Mouse (Mus musculus) G1E-ER4 (cell line): ENCODE measurements around the gene Ssx2ip. TPM values are rescaled to one million over a fixed set of nuclear protein-coding genes. Genes with fewer than 3 reads are reported as not detected.

Experiments
- GATA1 ChIP-seq: IDR thresholded peaks from one replicate; pipeline ENCODE4 v1.8.0; 2012; ENCODE audit warnings: low read length, inconsistent platforms
- polyA plus RNA-seq: library from polyadenylated mRNA; stranded (reverse); fragments of >175 nt; gene quantifications from 2 replicates; pipeline ENCODE4 v1.2.3, GENCODE M21; 2012

The Ssx2ip gene
- polyA plus RNA-seq, 1 experiment: 40.4 TPM

GRCm38 (mm10) chr3:146419534-146419933 is 15.1 kb downstream of the Ssx2ip start:
- TF ChIP-seq GATA1: no peak

GRCm38 (mm10) chr3:146419992-146420537 is 15.6 kb downstream of the Ssx2ip start:
- TF ChIP-seq GATA1: no peak

DNA sequence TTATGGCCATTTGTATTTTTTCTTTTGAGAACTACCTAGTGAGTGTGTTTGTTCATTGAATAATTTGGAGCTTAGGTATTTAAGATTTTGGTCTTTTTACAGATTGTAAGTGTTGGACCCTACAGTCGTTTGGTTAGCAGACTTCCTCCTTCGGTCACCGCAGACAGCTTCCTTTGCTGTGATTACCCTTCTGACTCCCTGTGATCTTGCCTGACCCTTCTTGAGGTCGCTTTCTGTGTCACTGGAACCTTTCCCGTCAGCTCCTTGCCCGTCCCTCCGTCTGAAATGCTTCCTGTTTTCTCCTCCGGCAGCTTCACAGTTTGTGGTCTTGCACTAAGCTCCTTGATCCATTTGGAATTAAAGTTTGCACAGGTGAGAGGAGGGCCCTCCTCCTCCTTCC is 17.3 kb downstream of the Ssx2ip start:
- no peak for TF ChIP-seq GATA1

- TF ChIP-seq GATA1: no peak
Observed at GRCm38 (mm10) chr3:146423710-146424109, 19.3 kb downstream of the Ssx2ip start.

- no peak for TF ChIP-seq GATA1
Observed at GRCm38 (mm10) chr3:146424306-146424900, 20.0 kb downstream of the Ssx2ip start.

GRCm38 (mm10) chr3:146425902-146426301 is 21.5 kb downstream of the Ssx2ip start:
- TF ChIP-seq GATA1: no peak

DNA sequence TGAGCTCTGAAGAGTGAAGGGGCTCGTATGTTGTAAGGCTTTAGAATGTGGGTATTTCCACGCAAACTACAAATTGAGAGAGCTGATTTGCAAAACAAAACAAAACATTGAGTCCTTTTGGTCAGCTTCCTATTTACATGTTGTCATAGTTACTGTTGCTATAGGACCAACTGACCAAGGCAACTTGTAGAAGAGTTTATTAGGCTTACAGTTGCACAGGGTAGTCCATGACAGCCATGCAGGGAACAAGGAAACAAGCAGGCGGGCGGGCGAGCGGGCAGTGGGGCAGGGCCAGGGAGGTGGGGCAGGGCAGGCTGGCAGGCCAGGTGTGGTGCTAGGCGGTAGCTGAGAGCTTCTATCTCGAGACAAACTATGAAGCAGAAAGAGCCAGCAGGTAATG is 22.0 kb downstream of the Ssx2ip start:
- no peak for TF ChIP-seq GATA1

DNA sequence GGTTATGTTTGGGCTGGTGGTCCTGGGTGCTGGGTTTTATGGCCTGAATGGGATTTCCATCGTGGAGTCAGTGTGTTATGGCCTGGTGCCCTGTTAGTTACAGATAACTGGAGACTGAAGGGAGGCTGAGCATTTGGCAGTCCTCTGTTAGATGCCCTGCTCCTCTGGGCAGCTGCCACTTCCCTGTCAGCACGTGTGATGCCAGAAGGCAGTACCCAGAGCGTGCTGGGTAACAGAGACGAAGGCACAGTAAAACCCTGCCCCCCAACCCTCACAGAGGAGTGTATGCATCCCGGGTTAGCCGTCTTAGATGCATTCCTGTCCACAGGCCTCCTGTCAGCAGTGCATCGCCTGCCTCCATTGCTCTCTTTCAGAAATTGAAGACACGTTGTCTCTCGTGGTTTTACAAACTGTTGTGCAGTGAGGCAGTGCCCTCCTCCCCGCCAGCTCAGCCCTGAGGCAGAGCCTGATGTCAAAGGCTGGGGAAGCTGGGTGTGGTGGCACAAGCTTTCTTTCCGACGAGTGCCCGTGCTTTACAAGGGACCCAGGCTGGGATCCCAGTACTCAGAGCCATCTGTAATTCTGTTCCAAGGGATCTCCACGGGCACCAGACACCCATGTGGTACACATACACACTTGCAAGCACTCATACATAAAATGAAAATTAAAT is 29.4 kb downstream of the Ssx2ip start:
- no peak for TF ChIP-seq GATA1

- TF ChIP-seq GATA1: no peak
Observed at GRCm38 (mm10) chr3:146434686-146435085, 30.2 kb downstream of the Ssx2ip start.

DNA sequence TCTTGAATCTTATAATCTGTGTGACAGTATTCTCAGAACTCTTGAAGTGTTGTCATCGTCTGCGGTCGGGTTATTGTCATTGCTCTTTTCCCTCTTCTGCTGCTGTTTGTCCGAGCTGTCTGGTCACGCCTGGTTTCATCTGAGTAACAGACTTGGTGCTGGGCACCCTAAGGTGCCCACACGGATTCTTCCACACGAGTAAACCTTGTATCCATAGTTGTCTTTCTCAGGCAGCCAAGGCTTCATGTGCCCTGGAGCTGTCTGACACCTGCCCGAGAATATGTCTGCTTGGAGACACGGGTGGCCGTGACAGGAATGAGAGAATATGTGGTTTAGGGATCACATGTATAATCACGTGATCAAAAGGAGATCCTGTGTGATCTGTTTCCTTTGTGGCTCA is 31.1 kb downstream of the Ssx2ip start:
- no peak for TF ChIP-seq GATA1

DNA sequence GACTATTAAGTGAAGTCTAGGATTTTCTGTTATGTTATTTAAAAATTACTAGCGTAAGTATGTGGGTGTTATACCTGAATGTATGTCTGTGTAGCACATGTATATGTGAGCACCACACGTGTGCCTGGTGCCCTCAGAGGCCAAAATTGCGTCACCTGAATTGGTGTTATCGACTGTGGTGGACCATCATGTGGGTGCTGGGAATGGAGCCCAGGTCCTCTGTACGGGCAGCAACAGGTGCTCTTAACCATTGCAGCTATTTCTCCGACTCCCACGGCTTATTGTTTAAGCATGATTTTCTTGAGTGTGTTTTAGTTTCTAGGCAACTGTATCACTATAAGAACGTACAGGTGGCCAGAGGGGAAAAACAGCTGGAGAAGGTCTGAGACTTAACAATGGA is 31.7 kb downstream of the Ssx2ip start:
- no peak for TF ChIP-seq GATA1

DNA sequence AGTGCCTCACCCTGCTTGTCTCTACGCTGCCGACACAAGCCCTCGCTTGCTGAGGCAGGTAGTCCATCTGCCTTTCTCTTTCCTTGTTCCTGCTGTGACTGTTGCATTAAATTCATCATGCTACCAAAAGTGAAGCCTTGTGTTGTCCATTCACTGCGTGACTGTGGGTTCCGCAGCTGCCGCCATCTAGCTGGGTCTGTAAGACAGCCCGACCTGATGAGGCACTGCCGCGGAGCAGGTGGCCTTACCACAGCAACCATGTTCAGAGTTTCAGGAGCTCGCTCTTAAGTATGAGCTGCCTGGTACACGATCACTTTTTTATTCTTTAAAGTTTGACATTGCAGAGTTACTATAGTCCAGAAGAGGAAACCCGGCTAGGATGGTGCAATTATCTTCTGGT is 35.6 kb downstream of the Ssx2ip start:
- no peak for TF ChIP-seq GATA1

- no peak for TF ChIP-seq GATA1
Observed at GRCm38 (mm10) chr3:146440422-146440821, 36.0 kb downstream of the Ssx2ip start.

DNA sequence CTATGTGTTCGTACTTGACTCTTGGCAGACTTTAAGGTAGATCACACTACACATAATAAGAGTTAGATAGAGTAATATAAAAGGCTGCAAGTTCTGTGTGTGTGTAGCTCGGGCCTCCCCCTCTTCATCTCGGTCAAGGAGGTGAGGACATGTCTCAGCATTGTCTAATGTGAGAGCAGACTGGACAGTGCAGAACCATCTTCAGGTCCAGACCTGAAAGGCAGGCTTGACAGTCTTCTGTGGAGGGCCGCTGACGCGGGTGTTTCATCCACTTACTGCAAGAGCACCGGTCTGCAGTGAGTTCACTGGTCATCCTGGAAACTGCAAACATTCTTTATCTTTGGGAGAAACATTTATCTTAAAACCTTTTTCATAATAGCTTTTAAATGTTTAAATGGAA is 38.0 kb downstream of the Ssx2ip start:
- TF ChIP-seq GATA1: no peak

- TF ChIP-seq GATA1: no peak
Observed at GRCm38 (mm10) chr3:146442936-146443335, 38.5 kb downstream of the Ssx2ip start.

DNA sequence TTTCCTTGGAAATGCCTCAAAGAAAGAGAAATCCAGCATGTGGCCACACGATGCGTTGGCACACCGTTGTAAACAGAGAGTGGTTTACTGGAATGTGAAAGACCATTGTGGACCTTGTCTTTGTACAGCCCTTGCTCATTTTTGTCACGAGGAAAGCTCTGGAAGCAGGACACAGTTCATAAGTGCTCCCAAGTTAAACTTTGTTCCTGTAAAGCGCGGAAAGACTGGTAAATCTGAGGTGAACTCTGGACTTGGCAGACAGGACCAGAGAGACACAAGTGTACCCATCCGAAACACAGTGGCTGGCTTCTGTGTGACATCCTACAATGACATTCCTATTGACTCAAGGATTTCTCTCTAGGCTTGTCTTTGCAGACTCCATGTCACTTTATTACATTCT is 38.9 kb downstream of the Ssx2ip start:
- TF ChIP-seq GATA1: no peak

DNA sequence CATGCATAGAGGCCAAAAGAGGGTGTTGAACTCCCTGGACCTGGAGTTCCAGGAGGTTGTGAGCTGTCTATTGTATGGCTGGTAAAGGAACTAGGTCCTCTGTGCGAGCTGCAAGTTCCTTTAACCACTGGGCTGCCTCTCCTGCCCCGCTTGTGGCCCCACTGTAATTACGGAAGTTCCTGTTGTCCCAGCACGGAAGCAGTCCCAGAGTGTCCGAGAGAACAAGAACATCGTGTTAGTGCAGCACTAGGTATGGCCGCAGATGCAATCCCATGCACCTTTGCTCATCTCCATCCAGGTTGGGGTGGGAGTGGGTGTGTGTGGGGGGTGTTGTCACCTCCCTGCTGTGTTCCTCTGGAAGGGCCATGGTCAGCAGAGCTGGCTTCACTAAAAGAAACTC is 40.4 kb downstream of the Ssx2ip start:
- no peak for TF ChIP-seq GATA1
